Mouse (Mus musculus): Measurements from ENCODE around the gene Aars. TPM values are rescaled to one million over a fixed set of nuclear protein-coding genes. Genes with fewer than 3 reads are reported as not detected.
A peak's percentile ranks its signal among the peaks of the same experiment; 100 is the strongest.

Aars gene
- polyA plus RNA-seq, 1 experiment from 2014 or later = 66.9 TPM

- Histone ChIP-seq H3K4me3 (ENCODE audit: low read depth, low read length) (no peak overlapping the region), H3K4me2 (no peak overlapping the region), H3K4me1 (ENCODE audit: insufficient read depth) (no peaks in the 10 kb centered on the region), H3K9ac (no peak overlapping the region), H3K36me3 (ENCODE audit: insufficient read depth) (peaks cover 99% of the 10 kb centered on the region), H3K9me3 (ENCODE audit: low read depth, low read length) (no peaks in the 10 kb centered on the region), H3K27me3 (ENCODE audit: insufficient read depth, low read length) (no peaks in the 10 kb centered on the region), H3K27ac (ENCODE audit: low read depth) (no peak overlapping the region)
- ATAC-seq (ENCODE audit: insufficient read depth) (no peak; the same call in 1 of the 2 replicates), DNase-seq (no peak)
- 93% methylated on average over 19 of the region's 19 CpGs for WGBS
- no peak for TF ChIP-seq CTCF (IDR thresholded peaks at IDR 0.05; ENCODE audit: low read depth)
Measured at GRCm38 (mm10) chr8:111042546-111042945, 9.6 kb downstream of the Aars start.

- no peak for ATAC-seq (ENCODE audit: insufficient read depth)
- peaks cover 99% of the 10 kb centered on the region for H3K36me3 ChIP-seq (ENCODE audit: insufficient read depth)
- no peak overlapping the region for H3K4me2 ChIP-seq
- WGBS = 41% methylated on average over 2 of the region's 2 CpGs
- TF ChIP-seq CTCF (IDR thresholded peaks at IDR 0.05; ENCODE audit: low read depth) = 0 out of 2 replicates have a peak, but pooled peaks have one; percentile 15
- no peaks in the 10 kb centered on the region for H3K9me3 ChIP-seq (ENCODE audit: low read depth, low read length)
- no peaks in the 10 kb centered on the region for H3K27me3 ChIP-seq (ENCODE audit: insufficient read depth, low read length)
- DNase-seq = no peak
- no peak overlapping the region for H3K9ac ChIP-seq
- H3K4me3 ChIP-seq (ENCODE audit: low read depth, low read length) = no peak overlapping the region
- H3K4me1 ChIP-seq (ENCODE audit: insufficient read depth) = no peaks in the 10 kb centered on the region
- H3K27ac ChIP-seq (ENCODE audit: low read depth) = no peak overlapping the region
Measured at GRCm38 (mm10) chr8:111044003-111044734, 11.2 kb downstream of the Aars start.

DNA sequence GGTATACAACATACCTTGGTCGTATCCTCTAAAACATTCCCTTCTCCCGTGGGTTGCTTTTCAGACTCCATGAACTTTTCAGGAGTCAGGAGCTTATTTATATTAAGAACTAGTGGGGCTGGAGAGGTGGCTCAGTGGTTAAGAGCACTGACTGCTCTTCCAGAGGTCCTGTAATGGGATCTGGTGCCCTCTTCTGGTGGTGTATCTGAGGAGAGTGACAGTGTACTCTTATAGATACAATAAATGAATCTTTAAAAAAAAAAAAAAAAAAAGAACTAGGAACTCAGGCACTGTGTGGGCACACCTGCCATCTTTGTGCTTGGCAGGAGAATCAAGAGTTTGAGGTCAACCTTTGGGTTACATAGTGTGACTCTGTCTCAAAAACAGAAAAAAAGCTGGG, 15.8 kb downstream of the Aars start:
- ATAC-seq (ENCODE audit: insufficient read depth) = no peak
- Histone ChIP-seq H3K4me2 (no peak overlapping the region), H3K27me3 (ENCODE audit: insufficient read depth, low read length) (no peaks in the 10 kb centered on the region), H3K4me1 (ENCODE audit: insufficient read depth) (no peaks in the 10 kb centered on the region), H3K4me3 (ENCODE audit: low read depth, low read length) (no peak overlapping the region), H3K27ac (ENCODE audit: low read depth) (no peak overlapping the region), H3K36me3 (ENCODE audit: insufficient read depth) (peaks cover 100% of the 10 kb centered on the region), H3K9ac (no peak overlapping the region), H3K9me3 (ENCODE audit: low read depth, low read length) (no peaks in the 10 kb centered on the region)
- no peak for DNase-seq
- 89% methylated on average over 2 of the region's 2 CpGs for WGBS
- no peak for TF ChIP-seq CTCF (IDR thresholded peaks at IDR 0.05; ENCODE audit: low read depth)

DNA sequence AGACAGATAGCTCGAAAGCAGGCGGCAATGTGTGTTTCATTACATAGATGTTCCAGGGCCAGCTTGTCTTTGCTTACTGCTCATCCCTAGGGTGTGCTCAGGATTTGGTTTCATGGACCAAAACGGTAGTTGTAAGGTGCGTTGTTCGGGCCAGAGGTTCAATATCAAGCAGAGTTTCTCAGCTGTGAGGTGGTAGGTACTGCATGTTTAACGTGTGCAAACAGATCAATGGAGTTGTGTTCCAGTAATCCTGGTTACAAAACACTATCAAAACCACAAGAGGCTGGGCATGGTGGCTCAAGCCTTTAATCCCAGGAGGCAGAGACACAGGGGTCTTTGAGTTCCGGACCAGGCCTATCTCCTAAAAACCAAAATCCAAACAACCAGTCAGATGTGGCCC, 16.2 kb downstream of the Aars start:
- H3K9ac ChIP-seq = no peak overlapping the region
- H3K27me3 ChIP-seq (ENCODE audit: insufficient read depth, low read length) = no peaks in the 10 kb centered on the region
- H3K9me3 ChIP-seq (ENCODE audit: low read depth, low read length) = no peaks in the 10 kb centered on the region
- no peak for TF ChIP-seq CTCF (IDR thresholded peaks at IDR 0.05; ENCODE audit: low read depth)
- no peak overlapping the region for H3K27ac ChIP-seq (ENCODE audit: low read depth)
- no peak overlapping the region for H3K4me3 ChIP-seq (ENCODE audit: low read depth, low read length)
- H3K36me3 ChIP-seq (ENCODE audit: insufficient read depth) = peaks cover 100% of the 10 kb centered on the region
- no peaks in the 10 kb centered on the region for H3K4me1 ChIP-seq (ENCODE audit: insufficient read depth)
- DNase-seq (no peak), ATAC-seq (ENCODE audit: insufficient read depth) (no peak)
- no peak overlapping the region for H3K4me2 ChIP-seq
- 93% methylated on average over 7 of the region's 7 CpGs for WGBS

- H3K27me3 ChIP-seq (ENCODE audit: insufficient read depth, low read length) = no peaks in the 10 kb centered on the region
- H3K36me3 ChIP-seq (ENCODE audit: insufficient read depth) = peaks cover 81% of the 10 kb centered on the region
- H3K4me1 ChIP-seq (ENCODE audit: insufficient read depth) = no peaks in the 10 kb centered on the region; the same call in 1 of the 2 replicates
- DNase-seq = no peak
- WGBS = 92% methylated on average over 12 of the region's 12 CpGs
- no peak overlapping the region for H3K9ac ChIP-seq
- ATAC-seq (ENCODE audit: insufficient read depth) = no peak
- H3K4me2 ChIP-seq = no peak overlapping the region
- no peak overlapping the region for H3K27ac ChIP-seq (ENCODE audit: low read depth)
- H3K4me3 ChIP-seq (ENCODE audit: low read depth, low read length) = no peak overlapping the region
- H3K9me3 ChIP-seq (ENCODE audit: low read depth, low read length) = no peaks in the 10 kb centered on the region
- peak; percentile 11; the same call in 1 of the 2 replicates for TF ChIP-seq CTCF (IDR thresholded peaks at IDR 0.05; ENCODE audit: low read depth)
Measured at GRCm38 (mm10) chr8:111053827-111054518, 21.0 kb downstream of the Aars start.

DNA sequence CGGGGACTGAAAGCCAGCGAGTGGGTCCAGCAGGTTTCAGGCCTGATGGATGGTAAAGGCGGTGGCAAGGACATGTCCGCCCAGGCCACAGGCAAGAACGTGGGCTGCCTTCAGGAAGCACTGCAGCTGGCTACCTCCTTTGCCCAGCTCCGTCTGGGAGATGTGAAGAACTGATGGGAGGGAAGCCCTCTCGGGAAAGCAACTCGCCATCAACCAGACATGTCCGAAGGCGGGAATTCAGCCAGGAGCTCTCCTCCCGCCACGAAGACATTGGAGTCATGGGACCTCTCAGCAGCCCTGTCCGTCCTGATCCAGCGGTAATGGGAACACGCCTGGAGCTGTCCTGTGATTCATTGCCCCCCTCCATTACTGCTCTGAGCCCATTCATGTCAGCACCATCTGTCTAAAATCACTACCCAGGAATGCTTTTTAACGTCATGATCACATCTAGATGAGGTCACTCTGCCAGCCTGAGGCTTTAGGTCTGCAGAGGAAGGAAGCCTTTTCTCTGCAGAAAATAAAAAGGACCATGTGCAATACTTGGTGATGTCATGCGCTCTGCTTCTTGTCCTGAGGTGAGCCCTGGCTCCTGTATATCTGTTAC, 22.2 kb downstream of the Aars start:
- no peak overlapping the region for H3K9ac ChIP-seq
- no peak for TF ChIP-seq CTCF (IDR thresholded peaks at IDR 0.05; ENCODE audit: low read depth)

DNA sequence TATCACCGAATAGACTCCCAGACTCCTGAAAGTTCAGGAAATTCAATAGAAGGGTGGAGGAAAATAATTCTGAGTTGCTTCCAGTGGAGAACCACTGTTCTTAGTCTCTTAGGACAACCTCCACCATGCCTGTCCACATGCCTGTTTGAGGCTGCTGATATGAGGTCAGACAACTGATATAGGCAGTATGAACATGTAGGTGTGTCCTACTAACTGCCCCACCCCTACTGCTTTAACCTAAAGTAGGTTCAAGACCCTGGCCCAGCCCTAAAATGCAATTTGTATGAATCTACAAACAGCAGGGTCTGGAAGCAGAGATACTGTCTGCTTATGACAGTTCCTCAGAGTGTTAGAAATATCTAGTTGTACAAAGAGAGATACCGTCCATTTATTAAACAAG, 22.7 kb downstream of the Aars start:
- H3K27me3 ChIP-seq (ENCODE audit: insufficient read depth, low read length) = no peaks in the 10 kb centered on the region
- ATAC-seq (ENCODE audit: insufficient read depth) (peak; percentile 8), DNase-seq (no peak)
- H3K4me1 ChIP-seq (ENCODE audit: insufficient read depth) = no peaks in the 10 kb centered on the region; the same call in 1 of the 2 replicates
- no peak overlapping the region for H3K4me2 ChIP-seq
- H3K4me3 ChIP-seq (ENCODE audit: low read depth, low read length) = peak overlapping the region; percentile 94; the same call in 1 of the 2 replicates
- H3K27ac ChIP-seq (ENCODE audit: low read depth) = no peak overlapping the region
- H3K9ac ChIP-seq = no peak overlapping the region
- WGBS = 61% methylated on average over 2 of the region's 2 CpGs
- H3K9me3 ChIP-seq (ENCODE audit: low read depth, low read length) = no peaks in the 10 kb centered on the region
- no peak for TF ChIP-seq CTCF (IDR thresholded peaks at IDR 0.05; ENCODE audit: low read depth)
- H3K36me3 ChIP-seq (ENCODE audit: insufficient read depth) = peaks cover 66% of the 10 kb centered on the region

More for the DNA sequence above, 22.2 kb downstream of the Aars start:
- no peak for DNase-seq
- Histone ChIP-seq H3K4me1 (ENCODE audit: insufficient read depth) (no peaks in the 10 kb centered on the region; the same call in 1 of the 2 replicates), H3K4me3 (ENCODE audit: low read depth, low read length) (no peak overlapping the region), H3K4me2 (no peak overlapping the region), H3K9me3 (ENCODE audit: low read depth, low read length) (no peaks in the 10 kb centered on the region), H3K36me3 (ENCODE audit: insufficient read depth) (peaks cover 71% of the 10 kb centered on the region), H3K27me3 (ENCODE audit: insufficient read depth, low read length) (no peaks in the 10 kb centered on the region), H3K27ac (ENCODE audit: low read depth) (no peak overlapping the region)
- 84% methylated on average over 17 of the region's 17 CpGs for WGBS
- ATAC-seq (ENCODE audit: insufficient read depth) = no peak

Measured in lung, embryonic 14.5 days (tissue).